Mouse (Mus musculus): ENCODE measurements around the gene Gm10282.

- TF ChIP-seq CTCF (IDR thresholded peaks at IDR 0.05; ENCODE audit: low read depth) (no peak), EP300 (IDR thresholded peaks at IDR 0.05; ENCODE audit: low read depth) (no peak)
Measured at GRCm38 (mm10) chr8:72261431-72261830, 43.6 kb downstream of the Gm10282 start.

Measured in heart, postnatal 0 days (tissue).